Mouse (Mus musculus): ENCODE measurements around the gene Arl3. TPM values are rescaled to one million over a fixed set of nuclear protein-coding genes. Genes with fewer than 3 reads are reported as not detected.

Arl3 gene
- 203 and 209 TPM in 2 replicates for polyA plus RNA-seq (2016; fragmentation: Nextera tagmentation; extraction: Ambion mirVana)

- Histone ChIP-seq H3K27me3 (ENCODE audit: insufficient read depth, poor library complexity, severe bottlenecking) (no peaks in the 10 kb centered on the region), H3K9me3 (no peaks in the 10 kb centered on the region), H3K27ac (peak within 1 kb of the TSS; percentile 95), H3K4me3 (peak within 1 kb of the TSS; percentile 89), H3K36me3 (no peaks in the 10 kb centered on the region; the same call in 1 of the 2 replicates), H3K4me1 (replicated peaks) (peaks cover 37% of the 10 kb centered on the region)
- peak; percentile 99 for DNase-seq (ENCODE audit: low spot score)
- under 1% methylated on average over 67 of the region's 67 CpGs for WGBS
Observed at GRCm38 (mm10) chr19:46572951-46573937, at the start of gene Arl3, which contains the start of gene Sfxn2. Gene Arl3 (minus strand): TSS chr19:46573198. Gene Sfxn2 (plus strand): TSS chr19:46573365.

- 37% methylated on average over 12 of the region's 12 CpGs for WGBS
- Histone ChIP-seq H3K4me1 (replicated peaks) (peaks cover 88% of the 10 kb centered on the region), H3K4me3 (peak overlapping the region; percentile 49), H3K27ac (peak overlapping the region; percentile 89), H3K36me3 (peaks cover 27% of the 10 kb centered on the region), H3K27me3 (ENCODE audit: insufficient read depth, poor library complexity, severe bottlenecking) (no peaks in the 10 kb centered on the region), H3K9me3 (0 out of 2 replicates have a peak, but pooled peaks cover 3% of the 10 kb centered on the region)
- no peak for DNase-seq (ENCODE audit: low spot score)
Observed at GRCm38 (mm10) chr19:46622659-46623193, 49.7 kb upstream of the Arl3 start.

GRCm38 (mm10) chr19:46621236-46622183, 48.5 kb upstream of the Arl3 start:
- Histone ChIP-seq H3K36me3 (peaks cover 27% of the 10 kb centered on the region), H3K27me3 (ENCODE audit: insufficient read depth, poor library complexity, severe bottlenecking) (no peaks in the 10 kb centered on the region), H3K27ac (peak overlapping the region; percentile 89), H3K4me3 (no peak overlapping the region), H3K9me3 (0 out of 2 replicates have a peak, but pooled peaks cover 3% of the 10 kb centered on the region), H3K4me1 (replicated peaks) (peaks cover 83% of the 10 kb centered on the region)
- 63% methylated on average over 19 of the region's 19 CpGs for WGBS
- DNase-seq (ENCODE audit: low spot score): no peak

- Histone ChIP-seq H3K4me3 (no peak overlapping the region), H3K36me3 (peaks cover 25% of the 10 kb centered on the region), H3K27me3 (ENCODE audit: insufficient read depth, poor library complexity, severe bottlenecking) (no peaks in the 10 kb centered on the region), H3K27ac (no peak overlapping the region), H3K9me3 (0 out of 2 replicates have a peak, but pooled peaks cover 2% of the 10 kb centered on the region), H3K4me1 (replicated peaks) (peaks cover 81% of the 10 kb centered on the region)
- 90% methylated on average over 14 of the region's 14 CpGs for WGBS
- DNase-seq (ENCODE audit: low spot score): no peak
Observed at GRCm38 (mm10) chr19:46620016-46620808, 47.2 kb upstream of the Arl3 start.

- H3K36me3 ChIP-seq: peaks cover 23% of the 10 kb centered on the region
- no peak for DNase-seq (ENCODE audit: low spot score)
- 96% methylated on average over 6 of the region's 6 CpGs for WGBS
- no peak overlapping the region for H3K27ac ChIP-seq
- no peaks in the 10 kb centered on the region for H3K27me3 ChIP-seq (ENCODE audit: insufficient read depth, poor library complexity, severe bottlenecking)
- peaks cover 74% of the 10 kb centered on the region for H3K4me1 ChIP-seq (replicated peaks)
- no peak overlapping the region for H3K4me3 ChIP-seq
- H3K9me3 ChIP-seq: no peaks in the 10 kb centered on the region
Observed at GRCm38 (mm10) chr19:46619518-46619917, 46.5 kb upstream of the Arl3 start.

- DNase-seq (ENCODE audit: low spot score): no peak
- peaks cover 69% of the 10 kb centered on the region for H3K4me1 ChIP-seq (replicated peaks)
- peaks cover 28% of the 10 kb centered on the region for H3K36me3 ChIP-seq
- no peak overlapping the region for H3K4me3 ChIP-seq
- no peaks in the 10 kb centered on the region for H3K9me3 ChIP-seq
- WGBS: 93% methylated on average over 19 of the region's 19 CpGs
- H3K27me3 ChIP-seq (ENCODE audit: insufficient read depth, poor library complexity, severe bottlenecking): no peaks in the 10 kb centered on the region
- peak overlapping the region; percentile 50 for H3K27ac ChIP-seq
Observed at GRCm38 (mm10) chr19:46619001-46619400, 46.0 kb upstream of the Arl3 start.

- 61% methylated on average over 9 of the region's 9 CpGs for WGBS
Observed at GRCm38 (mm10) chr19:46618322-46618721, 45.3 kb upstream of the Arl3 start.

GRCm38 (mm10) chr19:46617361-46617760, 44.4 kb upstream of the Arl3 start:
- Histone ChIP-seq H3K27ac (no peak overlapping the region), H3K4me1 (replicated peaks) (peaks cover 52% of the 10 kb centered on the region), H3K36me3 (peaks cover 44% of the 10 kb centered on the region), H3K4me3 (no peak overlapping the region), H3K27me3 (ENCODE audit: insufficient read depth, poor library complexity, severe bottlenecking) (no peaks in the 10 kb centered on the region), H3K9me3 (no peaks in the 10 kb centered on the region)
- no peak for DNase-seq (ENCODE audit: low spot score)
- 88% methylated on average over 8 of the region's 8 CpGs for WGBS

More at GRCm38 (mm10) chr19:46618322-46618721, 45.3 kb upstream of the Arl3 start:
- Histone ChIP-seq H3K27ac (peak overlapping the region; percentile 50), H3K4me1 (replicated peaks) (peaks cover 62% of the 10 kb centered on the region), H3K9me3 (no peaks in the 10 kb centered on the region), H3K36me3 (peaks cover 35% of the 10 kb centered on the region), H3K27me3 (ENCODE audit: insufficient read depth, poor library complexity, severe bottlenecking) (no peaks in the 10 kb centered on the region), H3K4me3 (no peak overlapping the region)
- DNase-seq (ENCODE audit: low spot score): no peak

GRCm38 (mm10) chr19:46616378-46616777, 43.4 kb upstream of the Arl3 start:
- Histone ChIP-seq H3K9me3 (no peaks in the 10 kb centered on the region), H3K4me3 (no peak overlapping the region), H3K27me3 (ENCODE audit: insufficient read depth, poor library complexity, severe bottlenecking) (no peaks in the 10 kb centered on the region), H3K36me3 (peaks cover 47% of the 10 kb centered on the region), H3K27ac (no peak overlapping the region), H3K4me1 (replicated peaks) (peaks cover 42% of the 10 kb centered on the region)
- WGBS: 87% methylated on average over 11 of the region's 11 CpGs
- DNase-seq (ENCODE audit: low spot score): no peak

GRCm38 (mm10) chr19:46608158-46608557, 35.2 kb upstream of the Arl3 start:
- Histone ChIP-seq H3K27ac (no peak overlapping the region), H3K4me3 (no peak overlapping the region), H3K36me3 (peaks cover 74% of the 10 kb centered on the region), H3K27me3 (ENCODE audit: insufficient read depth, poor library complexity, severe bottlenecking) (no peaks in the 10 kb centered on the region), H3K9me3 (no peaks in the 10 kb centered on the region), H3K4me1 (replicated peaks) (peaks cover 11% of the 10 kb centered on the region)
- no peak for DNase-seq (ENCODE audit: low spot score)
- WGBS: 98% methylated on average over 7 of the region's 7 CpGs

- Histone ChIP-seq H3K27ac (no peak overlapping the region), H3K27me3 (ENCODE audit: insufficient read depth, poor library complexity, severe bottlenecking) (no peaks in the 10 kb centered on the region), H3K4me3 (no peak overlapping the region), H3K4me1 (replicated peaks) (peaks cover 11% of the 10 kb centered on the region), H3K36me3 (peaks cover 73% of the 10 kb centered on the region), H3K9me3 (no peaks in the 10 kb centered on the region)
- WGBS: 77% methylated on average over 7 of the region's 7 CpGs
- DNase-seq (ENCODE audit: low spot score): no peak
Observed at GRCm38 (mm10) chr19:46607424-46607823, 34.4 kb upstream of the Arl3 start.

All from hindbrain, embryonic 10.5 days (tissue).